Mouse (Mus musculus) hindbrain, embryonic 11.5 days (tissue): Measurements from ENCODE around the gene Olfr726. TPM values are rescaled to one million over a fixed set of nuclear protein-coding genes. Genes with fewer than 3 reads are reported as not detected.
A peak's percentile ranks its signal among the peaks of the same experiment; 100 is the strongest.

Source experiments
- ATAC-seq: fragments of 200-750 bp; cut with Nextera tagmentation; 2 replicates; pipeline ENCODE4 v1.8.0; 2017; ENCODE audit warnings: mild to moderate bottlenecking, moderate TSS enrichment, moderate library complexity; ENCODE audit not compliant: low FRiP score
- DNase-seq: peaks from one replicate; pipeline ENCODE4 v3.0.0-alpha.2; 2015; ENCODE audit warnings: low spot score
- H3K27ac ChIP-seq: fragments of 300-500 bp; sonication (generic); 2 replicates; pipeline ENCODE4 v1.5.1; 2014; ENCODE audit warnings: mild to moderate bottlenecking, low read depth, low read length
- H3K27me3 ChIP-seq: fragments of 300-500 bp; sonication (generic); 2 replicates; pipeline ENCODE4 v1.6.1; 2014; ENCODE audit warnings: mild to moderate bottlenecking, low read length, moderate library complexity, mixed read lengths; ENCODE audit not compliant: control insufficient read depth, insufficient read depth
- H3K36me3 ChIP-seq: fragments of 300-500 bp; sonication (generic); 2 replicates; pipeline ENCODE4 v1.6.1; 2014; ENCODE audit warnings: mild to moderate bottlenecking, low read length, moderate library complexity, mixed read lengths; ENCODE audit not compliant: control insufficient read depth, insufficient read depth
- H3K4me1 ChIP-seq: fragments of 300-500 bp; sonication (generic); replicated peaks from 2 replicates; pipeline ENCODE4 v1.6.1; 2014; ENCODE audit warnings: low read length, mixed read lengths; ENCODE audit not compliant: control insufficient read depth, insufficient read depth
- H3K4me2 ChIP-seq: fragments of 300-500 bp; sonication (generic); replicated peaks from 2 replicates; pipeline ENCODE4 v1.6.1; 2014; ENCODE audit warnings: mild to moderate bottlenecking, low read depth, low read length
- H3K4me3 ChIP-seq: fragments of 300-500 bp; sonication (generic); 2 replicates; pipeline ENCODE4 v1.5.1; 2014; ENCODE audit warnings: low read depth, low read length
- H3K9ac ChIP-seq: fragments of 300-500 bp; sonication (generic); 2 replicates; pipeline ENCODE4 v1.6.1; 2014; ENCODE audit warnings: low read depth, low read length
- H3K9me3 ChIP-seq: fragments of 300-500 bp; sonication (generic); 2 replicates; pipeline ENCODE4 v1.6.1; 2016; ENCODE audit warnings: low read length; ENCODE audit not compliant: control insufficient read depth
- WGBS: fragments of 180-500 bp; shearing (Covaris S2); extraction: QIAGEN DNeasy Blood & Tissue Kit; methylation state at CpG from one replicate; pipeline ENCODE4 v1.1.7; 2014; 5-methylcytosine and 5-hydroxymethylcytosine counted together
- polyA plus RNA-seq: library from polyadenylated mRNA; unstranded; fragments of >200 nt; fragmentation: Nextera tagmentation; extraction: Ambion mirVana; gene quantifications from 2 replicates; pipeline ENCODE4 v1.2.1, GENCODE M21; 2014

The Olfr726 gene
- not detected in 2 replicates for polyA plus RNA-seq

- Histone ChIP-seq H3K4me3 (no peak within 1 kb of the TSS), H3K4me2 (no peak within 1 kb of the TSS), H3K36me3 (no peaks in the 10 kb centered on the region), H3K4me1 (no peaks in the 10 kb centered on the region), H3K9ac (no peak within 1 kb of the TSS), H3K27me3 (no peaks in the 10 kb centered on the region), H3K9me3 (no peaks in the 10 kb centered on the region), H3K27ac (no peak within 1 kb of the TSS)
- DNase-seq (no peak), ATAC-seq (no peak)
- WGBS, result 91% methylated on average over 1 of the region's 1 CpGs
Measured at GRCm38 (mm10) chr14:50090853-50091252, at the start of gene Olfr726. TSS of gene Olfr726 (minus strand) at chr14:50090953.

GRCm38 (mm10) chr14:50122886-50123285, 32.1 kb upstream of the Olfr726 start, which contains the start of gene Olfr727:
TSS of gene Olfr727 (plus strand) at chr14:50123186.
- Histone ChIP-seq H3K36me3 (no peaks in the 10 kb centered on the region), H3K4me2 (no peak within 1 kb of the TSS), H3K27ac (no peak within 1 kb of the TSS), H3K27me3 (no peaks in the 10 kb centered on the region), H3K9me3 (no peaks in the 10 kb centered on the region), H3K4me3 (no peak within 1 kb of the TSS), H3K4me1 (no peaks in the 10 kb centered on the region), H3K9ac (no peak within 1 kb of the TSS)
- DNase-seq (no peak), ATAC-seq (no peak)
- 87% methylated on average over 1 of the region's 1 CpGs for WGBS

- H3K9ac ChIP-seq, result peak overlapping the region; percentile 71; the same call in 1 of the 2 replicates
- H3K4me3 ChIP-seq, result peak overlapping the region; percentile 75
- 1% methylated on average over 4 of the region's 4 CpGs for WGBS
- H3K36me3 ChIP-seq, result no peaks in the 10 kb centered on the region
- 0 out of 2 replicates have a peak overlapping the region, but pooled peaks have one; percentile 78 for H3K27ac ChIP-seq
- no peaks in the 10 kb centered on the region for H3K9me3 ChIP-seq
- H3K27me3 ChIP-seq, result no peaks in the 10 kb centered on the region
- no peak for DNase-seq
- H3K4me1 ChIP-seq, result 0 out of 2 replicates have a peak, but pooled peaks cover 3% of the 10 kb centered on the region
- ATAC-seq, result peak; percentile 53
- H3K4me2 ChIP-seq, result peak overlapping the region; percentile 76
Measured at GRCm38 (mm10) chr14:50062733-50063104, 28.0 kb downstream of the Olfr726 start.

- peak overlapping the region; percentile 75 for H3K4me3 ChIP-seq
- H3K36me3 ChIP-seq, result no peaks in the 10 kb centered on the region
- H3K9me3 ChIP-seq, result no peaks in the 10 kb centered on the region
- H3K4me1 ChIP-seq, result 0 out of 2 replicates have a peak, but pooled peaks cover 3% of the 10 kb centered on the region
- peak overlapping the region; percentile 76 for H3K4me2 ChIP-seq
- DNase-seq (peak; percentile 84), ATAC-seq (peak; percentile 97)
- peak overlapping the region; percentile 71 for H3K9ac ChIP-seq
- H3K27ac ChIP-seq, result peak overlapping the region; percentile 78
- WGBS, result under 1% methylated on average over 50 of the region's 52 CpGs
- no peaks in the 10 kb centered on the region for H3K27me3 ChIP-seq
Measured at GRCm38 (mm10) chr14:50061955-50062732, 28.6 kb downstream of the Olfr726 start.

- H3K9me3 ChIP-seq, result no peaks in the 10 kb centered on the region
- 0% methylated on average over 13 of the region's 13 CpGs for WGBS
- 0 out of 2 replicates have a peak, but pooled peaks cover 3% of the 10 kb centered on the region for H3K4me1 ChIP-seq
- no peaks in the 10 kb centered on the region for H3K36me3 ChIP-seq
- peak overlapping the region; percentile 75 for H3K4me3 ChIP-seq
- DNase-seq (no peak), ATAC-seq (peak; percentile 53)
- H3K27ac ChIP-seq, result peak overlapping the region; percentile 78; the same call in 1 of the 2 replicates
- no peaks in the 10 kb centered on the region for H3K27me3 ChIP-seq
- H3K4me2 ChIP-seq, result peak overlapping the region; percentile 76
- H3K9ac ChIP-seq, result peak overlapping the region; percentile 71
Measured at GRCm38 (mm10) chr14:50061590-50061954, 29.2 kb downstream of the Olfr726 start.

- ATAC-seq (no peak), DNase-seq (peak; percentile 48)
- peak overlapping the region; percentile 75 for H3K4me3 ChIP-seq
- H3K27ac ChIP-seq, result no peak overlapping the region
- peak overlapping the region; percentile 76 for H3K4me2 ChIP-seq
- no peaks in the 10 kb centered on the region for H3K27me3 ChIP-seq
- 23% methylated on average over 11 of the region's 11 CpGs for WGBS
- H3K36me3 ChIP-seq, result no peaks in the 10 kb centered on the region
- 0 out of 2 replicates have a peak, but pooled peaks cover 3% of the 10 kb centered on the region for H3K4me1 ChIP-seq
- H3K9ac ChIP-seq, result peak overlapping the region; percentile 71
- H3K9me3 ChIP-seq, result no peaks in the 10 kb centered on the region
Measured at GRCm38 (mm10) chr14:50061179-50061578, 29.6 kb downstream of the Olfr726 start.

- no peaks in the 10 kb centered on the region for H3K9me3 ChIP-seq
- no peaks in the 10 kb centered on the region for H3K4me1 ChIP-seq
- no peak within 1 kb of the TSS for H3K9ac ChIP-seq
- no peaks in the 10 kb centered on the region for H3K27me3 ChIP-seq
- H3K4me2 ChIP-seq, result no peak within 1 kb of the TSS
- no peak within 1 kb of the TSS for H3K4me3 ChIP-seq
- no peaks in the 10 kb centered on the region for H3K36me3 ChIP-seq
- no peak for ATAC-seq
- no peak for DNase-seq
- no peak within 1 kb of the TSS for H3K27ac ChIP-seq
Measured at GRCm38 (mm10) chr14:50040275-50040674, 50.5 kb downstream of the Olfr726 start, which contains the start of gene Olfr725. TSS of gene Olfr725 (minus strand) at chr14:50040375.
